Mouse (Mus musculus) cerebellum, adult 18-20 months (tissue): ENCODE measurements at regions not wholly inside any gene's neighbourhood (a gene's known extent, or its start where the extent isn't known, plus 50 kb on each side); places are given as distances from the start of the nearest gene placed in this dataset.

Source experiments
- DNase-seq, 2 experiments: peaks; one replicate each; pipeline ENCODE4 v3.0.0; 2021

DNA sequence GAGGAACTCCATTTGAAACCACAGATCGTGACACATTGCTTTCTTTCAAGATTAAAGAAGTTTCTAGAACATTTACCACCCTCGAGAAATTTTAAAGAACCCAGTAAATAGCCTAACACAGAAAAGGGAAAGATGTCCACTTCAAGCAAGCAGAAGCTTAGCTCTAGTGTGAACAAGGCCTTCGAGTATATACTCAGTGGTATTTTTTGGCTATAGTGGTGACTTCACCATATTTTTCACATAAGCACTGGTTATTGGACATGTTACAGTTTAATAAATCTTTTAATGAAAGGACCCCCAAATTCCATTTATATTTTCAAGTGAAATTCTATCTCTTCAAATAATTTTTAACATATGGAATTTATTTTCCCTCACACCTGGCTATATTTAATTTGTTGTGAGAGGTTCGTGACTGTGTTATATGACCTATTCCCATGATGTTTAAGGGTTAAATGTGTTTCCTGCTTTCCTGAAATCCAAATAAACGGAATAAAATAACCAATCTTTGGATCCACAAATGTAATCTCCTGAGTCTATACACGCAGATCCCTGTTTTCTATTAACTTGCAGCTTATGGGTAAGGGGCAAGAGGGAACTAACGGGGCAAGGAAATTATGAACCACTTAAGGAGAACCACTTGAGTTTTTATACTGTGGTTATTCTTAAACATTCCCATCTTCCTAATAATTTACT is 60.6 kb upstream of the Tas2r134 start:
- DNase-seq, result no peak

GRCm38 (mm10) chr2:51563881-51564280 is 63.4 kb upstream of the Tas2r134 start:
- no peak for DNase-seq

DNA sequence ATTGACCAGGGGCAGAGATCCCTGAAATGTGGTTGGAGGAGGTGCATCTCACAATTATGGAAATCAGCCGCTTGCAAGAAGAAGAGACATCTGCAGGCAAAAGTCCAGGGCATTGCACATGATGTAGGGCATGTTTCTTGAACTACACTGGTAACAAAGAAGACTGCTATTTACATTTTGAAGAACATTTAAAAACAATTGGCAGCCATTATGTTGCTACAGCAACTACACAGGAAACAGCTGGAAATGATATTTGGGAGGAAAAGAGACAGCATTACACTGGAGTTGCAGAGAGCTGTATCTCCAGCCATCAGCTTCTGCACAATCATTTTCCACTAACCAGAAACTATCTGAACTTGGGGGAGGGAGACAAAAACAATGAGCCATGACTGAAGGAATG is 64.1 kb upstream of the Tas2r134 start:
- no peak for DNase-seq

DNA sequence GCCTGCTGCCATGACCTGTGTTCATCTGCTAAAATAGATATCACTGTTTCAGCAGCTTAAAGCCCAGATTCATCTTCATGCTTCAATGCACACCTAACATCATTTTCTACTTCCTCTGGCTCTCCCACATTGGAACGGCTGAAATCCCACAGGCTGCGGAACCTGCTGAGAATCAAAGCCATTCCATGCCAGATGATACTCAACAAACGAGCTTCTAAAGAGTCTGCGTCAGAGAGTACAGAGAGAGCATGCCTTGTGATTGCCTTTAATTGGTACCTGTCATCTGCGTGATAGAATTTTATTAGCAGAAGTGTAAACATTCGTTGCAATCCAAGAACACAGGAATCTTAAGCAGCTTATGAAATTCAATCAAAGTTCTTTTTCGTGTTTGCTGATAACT is 76.4 kb upstream of the Tas2r134 start:
- no peak for DNase-seq

GRCm38 (mm10) chr2:51549125-51549524 is 78.2 kb upstream of the Tas2r134 start:
- DNase-seq, result no peak

DNA sequence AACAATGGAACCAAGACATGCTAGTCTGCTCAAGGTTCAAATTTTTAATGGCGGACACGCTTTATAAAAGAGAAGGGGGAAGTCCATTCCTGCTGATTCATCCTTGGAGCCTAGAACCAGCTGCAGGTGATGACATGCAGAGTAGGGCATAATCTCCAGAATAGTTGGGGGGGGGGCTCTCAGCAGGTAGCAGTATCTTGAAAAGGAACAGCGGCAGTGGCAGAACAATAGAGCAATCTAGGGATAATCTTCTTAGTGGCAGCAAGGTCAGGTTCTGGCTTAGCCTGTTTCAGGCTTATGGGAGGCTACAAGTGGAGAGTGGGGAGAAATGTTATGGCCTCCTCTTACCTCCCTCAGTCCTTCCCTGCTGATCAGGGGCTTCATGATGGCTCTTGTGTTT is 81.1 kb upstream of the Tas2r134 start:
- DNase-seq, result no peak

DNA sequence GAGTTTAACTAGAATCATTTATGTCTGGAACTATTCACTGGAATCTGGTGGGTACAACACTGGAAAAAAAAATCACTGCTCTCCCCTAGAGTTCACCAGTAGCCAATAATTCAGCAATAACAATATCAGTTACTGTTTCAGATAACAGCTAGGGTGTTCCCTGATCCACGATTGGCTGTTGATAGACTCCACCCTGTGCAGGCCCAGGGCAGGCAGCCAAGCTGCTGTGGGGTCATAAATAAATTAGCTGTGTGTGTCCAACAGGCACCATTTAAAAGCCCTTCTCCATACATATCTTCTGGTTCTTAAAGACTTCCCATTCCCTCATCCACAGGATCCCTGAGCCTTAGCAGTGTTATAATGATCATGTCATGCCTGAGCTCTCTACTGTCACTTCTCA is 83.4 kb upstream of the Tas2r134 start:
- DNase-seq, result no peak

DNA sequence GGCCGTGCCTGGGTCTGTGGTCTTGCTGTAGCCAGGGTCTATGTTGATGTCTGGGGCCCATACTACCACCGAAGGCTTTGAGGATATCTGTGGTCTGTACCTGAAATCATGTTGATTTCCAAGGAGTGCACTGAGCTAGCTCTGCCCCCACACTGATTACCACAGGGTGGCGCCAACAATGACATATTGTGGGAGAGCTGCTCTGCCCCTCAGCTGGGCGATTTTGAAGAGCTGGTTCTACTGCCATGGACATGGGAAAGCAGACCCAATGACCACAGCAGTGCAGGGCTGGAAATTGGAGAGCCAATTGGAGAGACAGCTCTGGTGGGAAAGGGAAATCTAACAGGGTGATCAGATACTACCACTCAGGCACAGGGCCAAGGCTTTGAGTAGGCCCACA is 85.0 kb upstream of the Tas2r134 start:
- peak in 1 of 2 experiments; percentile 13 for DNase-seq

DNA sequence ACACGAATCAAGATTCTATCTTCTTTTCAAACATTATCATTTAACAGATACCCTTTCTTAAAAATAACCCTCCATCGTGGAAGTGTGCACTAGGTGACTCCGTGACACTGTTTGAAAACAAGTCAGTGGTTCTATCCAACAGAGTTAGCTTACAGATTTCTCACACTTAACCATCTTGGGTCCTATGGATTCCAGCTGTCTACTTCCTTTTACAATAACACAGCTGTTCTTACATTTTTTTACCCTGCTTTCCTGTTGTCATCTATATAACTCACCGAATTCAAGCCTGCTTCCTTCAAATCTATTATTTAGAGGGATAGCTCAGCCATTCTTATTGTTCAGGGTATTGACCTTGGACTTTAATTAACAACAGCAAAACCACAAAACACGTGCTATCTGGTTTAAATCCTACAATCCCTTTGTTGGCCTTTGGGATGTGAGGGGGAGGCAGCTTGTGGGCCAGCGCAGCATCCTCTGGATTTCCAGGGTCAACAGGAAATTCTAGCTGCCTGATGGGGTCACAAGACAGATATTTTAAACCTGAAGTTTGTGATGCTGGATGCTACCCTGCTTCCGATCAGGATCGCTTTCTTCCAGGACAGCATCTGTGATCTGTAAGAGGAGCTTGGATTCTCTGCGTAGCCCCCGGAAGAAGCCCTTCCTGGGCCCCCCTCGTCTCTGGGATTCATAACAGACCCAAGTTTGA is 94.4 kb upstream of the Tas2r134 start:
- no peak for DNase-seq

- no peak for DNase-seq
These were observed 96.0 kb upstream of the Tas2r134 start for GRCm38 (mm10) chr2:51531106-51531839.

DNA sequence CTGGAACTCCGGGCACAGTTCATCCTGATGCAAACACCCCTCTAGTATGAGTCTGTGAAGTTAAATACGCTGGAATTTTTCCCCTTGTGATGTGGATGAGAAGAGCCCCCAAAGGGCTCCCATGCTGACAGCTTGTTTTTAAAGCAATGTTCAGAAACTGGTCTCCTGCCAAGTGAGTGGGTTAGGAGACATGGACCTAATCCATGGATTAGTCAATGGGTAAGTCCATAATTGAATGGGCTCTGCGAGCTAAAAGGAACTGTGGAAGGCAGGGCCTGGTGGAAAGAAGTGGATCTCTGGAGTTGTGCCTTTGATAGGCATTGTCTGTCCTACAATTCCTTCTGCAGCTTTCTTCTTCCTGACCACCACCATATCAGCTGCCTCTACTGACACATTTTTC is 104.5 kb upstream of the Tas2r134 start:
- DNase-seq, result no peak

DNA sequence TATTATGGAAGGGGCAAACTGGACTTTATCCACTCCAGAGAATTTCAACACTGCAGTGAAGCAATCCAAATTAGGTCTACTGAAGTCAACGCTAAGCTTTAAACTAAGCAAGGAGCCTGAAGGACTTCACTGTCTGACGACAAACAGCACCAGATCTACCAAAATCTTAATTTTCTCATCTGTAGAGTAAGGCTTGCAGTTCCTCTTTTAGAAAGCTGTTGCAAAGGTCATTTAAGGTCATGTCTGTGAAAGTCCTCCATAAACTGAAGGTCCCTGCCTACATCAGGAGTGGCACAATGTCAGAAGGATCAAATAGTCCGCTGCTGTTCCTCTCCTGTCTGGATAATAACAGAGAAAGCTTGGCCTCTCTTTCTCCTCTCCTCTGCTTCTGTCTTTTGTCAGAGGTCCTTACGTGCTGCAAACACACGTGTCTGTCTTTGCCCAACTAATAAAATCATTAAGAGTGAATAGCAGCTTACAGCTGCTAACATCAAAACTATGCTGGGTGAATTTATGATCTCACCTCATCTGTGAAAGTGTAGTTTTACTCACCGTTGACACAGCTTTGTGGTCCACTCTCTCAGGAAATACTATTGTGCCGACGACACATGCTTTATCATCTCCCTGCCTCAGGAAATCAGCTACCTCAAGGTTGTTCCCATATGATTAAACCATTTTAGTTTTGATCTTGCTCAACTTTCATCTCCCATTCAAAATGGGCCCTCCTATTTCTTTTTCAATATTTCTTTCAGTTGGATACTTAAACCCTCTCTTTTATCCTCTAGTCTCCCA is 117.9 kb upstream of the Tas2r134 start:
- DNase-seq, result no peak

DNA sequence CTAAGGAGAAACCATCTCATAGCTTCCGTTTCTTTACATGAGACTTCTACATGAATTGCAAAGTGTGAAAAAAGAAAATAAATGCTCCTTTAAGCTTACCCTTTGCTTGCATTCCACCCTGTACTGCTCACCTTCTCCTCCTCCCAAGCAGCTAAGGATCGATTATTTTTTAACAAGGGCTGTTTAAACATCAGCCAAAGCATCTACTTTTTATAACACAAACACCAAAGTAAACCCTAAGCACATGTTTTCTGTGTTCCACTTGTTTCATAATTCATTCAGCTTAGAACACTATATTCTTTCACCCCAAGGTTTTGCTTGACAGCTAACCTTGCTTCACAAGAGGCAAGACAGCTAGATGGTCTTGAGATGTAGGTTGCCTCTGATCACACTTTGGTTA is 129.4 kb upstream of the Tas2r134 start:
- DNase-seq, result no peak

- no peak for DNase-seq
These were observed 153.6 kb upstream of the Tas2r134 start for GRCm38 (mm10) chr2:51473753-51474152.

DNA sequence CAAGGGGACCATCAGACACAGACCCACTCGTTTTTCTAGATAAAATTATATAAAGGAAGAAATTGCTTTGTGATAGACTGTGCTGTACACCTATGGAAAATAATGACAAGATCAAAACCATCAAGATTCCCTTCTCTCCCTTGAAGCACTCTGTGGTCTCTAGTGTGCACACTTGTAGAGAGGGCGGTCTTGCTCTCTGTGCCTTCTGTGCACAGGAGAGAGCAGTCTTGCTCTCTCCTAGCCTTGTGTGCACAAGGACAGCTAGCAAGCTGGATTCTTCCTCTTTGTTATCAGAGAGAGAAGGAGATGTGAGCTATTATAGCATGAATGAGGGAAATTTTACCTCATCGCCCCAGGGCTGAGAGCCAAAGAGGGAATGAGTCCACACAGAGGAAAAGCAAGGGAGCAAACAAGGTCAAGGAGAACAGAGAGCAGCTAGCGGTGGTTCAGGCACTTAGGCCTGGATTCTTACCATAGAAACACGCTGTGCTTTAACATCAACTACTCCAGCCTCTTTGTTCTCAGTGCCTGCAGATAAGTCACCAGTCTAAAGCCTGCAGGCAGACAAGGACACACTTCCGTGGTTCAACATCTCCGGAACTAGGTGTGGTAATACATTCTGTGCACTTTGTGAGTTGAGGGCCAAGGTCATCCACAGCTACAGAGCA is 160.2 kb upstream of the Tas2r134 start:
- DNase-seq, result no peak

GRCm38 (mm10) chr2:51466003-51466402 is 161.3 kb upstream of the Tas2r134 start:
- DNase-seq, result no peak

DNA sequence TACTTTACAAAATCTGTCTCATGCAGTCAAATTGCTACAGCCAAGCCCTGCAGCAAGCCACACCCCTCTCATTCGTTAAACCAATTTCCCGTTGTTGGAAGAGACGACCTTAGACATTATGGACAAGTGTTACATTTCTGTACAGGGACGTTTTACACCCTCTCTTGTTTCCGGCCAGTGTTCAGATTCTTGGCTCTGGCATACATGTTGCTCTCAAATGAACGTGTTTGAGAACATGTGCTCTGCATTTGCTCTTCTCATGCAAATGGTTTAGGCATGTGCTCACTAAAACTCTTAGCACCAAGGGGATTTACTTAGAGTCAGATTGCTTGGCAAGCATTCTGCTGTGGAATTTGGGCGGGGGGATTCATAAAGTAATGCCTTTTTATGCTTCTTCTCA is 161.7 kb upstream of the Tas2r134 start:
- DNase-seq, result no peak

GRCm38 (mm10) chr2:51464356-51464755 is 163.0 kb upstream of the Tas2r134 start:
- no peak for DNase-seq

DNA sequence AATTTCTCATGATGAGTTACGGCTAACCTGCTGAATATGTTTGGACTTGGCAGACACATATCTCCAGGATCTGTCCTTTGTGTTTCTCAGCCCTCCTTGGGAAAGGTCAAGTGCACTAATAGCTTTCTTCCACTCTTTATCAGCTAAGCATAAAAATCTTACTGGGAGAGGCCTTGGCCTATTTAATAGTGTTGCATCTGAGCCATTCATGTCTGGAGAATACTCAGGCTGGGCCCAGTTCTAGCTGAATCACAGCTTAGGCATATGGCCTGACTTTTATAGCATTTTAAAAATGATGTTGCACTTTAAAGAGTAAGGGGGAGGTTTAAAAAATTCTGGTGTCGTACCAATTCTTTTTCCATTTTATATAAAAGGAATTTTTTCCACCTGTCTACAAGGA is 166.4 kb upstream of the Tas2r134 start:
- DNase-seq, result no peak

GRCm38 (mm10) chr2:51459486-51459885 is 167.8 kb upstream of the Tas2r134 start:
- no peak for DNase-seq

- no peak for DNase-seq
These were observed 169.6 kb upstream of the Tas2r134 start for GRCm38 (mm10) chr2:51457717-51458116.

DNA sequence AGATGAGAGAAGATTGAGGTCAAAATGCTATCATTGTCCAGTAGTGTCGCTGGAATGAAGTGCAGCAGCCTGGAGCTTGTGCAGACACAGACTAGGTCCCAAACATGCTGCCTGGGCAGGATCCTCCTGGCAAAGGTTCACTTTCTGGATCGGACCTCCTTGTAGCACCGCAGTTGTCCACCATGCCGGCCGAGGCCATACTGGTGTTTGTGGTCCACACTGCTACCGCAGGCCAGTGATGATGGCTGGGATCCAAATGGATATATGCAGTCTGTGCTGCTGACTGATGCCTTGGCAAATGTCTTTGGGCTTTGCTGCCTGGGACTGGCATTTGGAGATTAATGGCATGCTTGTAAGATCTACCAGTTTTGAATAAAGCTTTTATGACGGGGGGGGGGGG is 174.5 kb upstream of the Tas2r134 start:
- DNase-seq, result no peak

GRCm38 (mm10) chr2:51448121-51448520 is 179.2 kb upstream of the Tas2r134 start:
- DNase-seq, result no peak
